Mouse (Mus musculus): ENCODE results near the gene Ppp6r2. TPM values are rescaled to one million over a fixed set of nuclear protein-coding genes. Genes with fewer than 3 reads are reported as not detected.

Gene Ppp6r2
- 42.6 and 54.0 TPM in 2 replicates for polyA plus RNA-seq (2011; ENCODE audit: insufficient read depth, insufficient read length, low replicate concordance, missing spikeins)

DNA sequence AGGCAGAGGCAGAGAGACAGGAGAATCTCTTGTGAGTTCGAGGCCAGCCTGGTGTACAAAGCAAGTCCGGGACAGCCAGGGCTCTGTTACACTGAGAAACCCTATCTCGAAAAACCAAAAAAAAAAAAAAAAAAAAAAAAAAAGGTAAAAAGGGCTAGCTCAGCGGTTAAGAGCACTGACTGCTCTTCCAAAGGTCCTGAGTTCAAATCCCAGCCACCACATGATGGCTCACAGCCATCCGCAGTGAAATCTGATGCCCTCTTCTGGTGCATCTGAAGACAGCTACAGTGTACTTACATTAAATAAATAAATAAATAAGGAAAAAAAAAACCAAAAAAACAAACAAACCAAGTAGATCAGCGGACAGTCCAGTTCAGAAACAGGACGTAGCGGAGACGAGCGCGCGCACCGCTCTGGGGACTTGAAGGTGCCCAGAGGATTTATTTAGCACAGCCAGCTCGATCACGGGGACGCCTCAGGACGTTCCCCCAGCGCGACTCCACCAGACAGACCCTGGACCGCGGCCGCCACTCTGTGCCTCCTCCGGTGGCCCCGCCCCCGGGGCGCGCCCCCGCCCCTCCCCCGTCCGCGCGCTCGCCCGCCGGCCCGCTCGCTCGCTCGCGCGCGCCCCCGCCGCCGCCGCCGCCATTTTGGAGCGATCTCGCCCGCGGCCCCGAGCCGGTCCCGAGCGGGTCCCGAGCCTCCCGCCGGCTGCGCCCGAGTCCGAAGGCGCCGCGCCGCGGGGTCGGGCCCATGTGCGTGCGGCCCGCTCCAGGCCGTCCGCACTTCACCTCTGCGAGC, at the start of gene Ppp6r2:
TSS of gene Ppp6r2 (plus strand) at position 639 of the 801 bp plus-strand sequence.
- H3K4me3 ChIP-seq (replicated peaks; ENCODE audit: control insufficient read depth, low read depth, low read length), result peak within 1 kb of the TSS; percentile 99
- peaks cover 2% of the 10 kb centered on the region; the same call in 1 of the 2 replicates for H3K4me1 ChIP-seq (ENCODE audit: control insufficient read depth, insufficient read depth, low read length)
- WGBS, result 2% methylated on average over 70 of the region's 73 CpGs
- H3K27ac ChIP-seq (ENCODE audit: control insufficient read depth, insufficient read depth, low read depth, low read length, poor library complexity), result peak within 1 kb of the TSS; percentile 93
- TF ChIP-seq CTCF (IDR thresholded peaks at IDR 0.05; ENCODE audit: control insufficient read depth, insufficient read depth, low read length) (no peak), POLR2A (IDR thresholded peaks at IDR 0.05; ENCODE audit: borderline replicate concordance, control insufficient read depth, low read depth, low read length) (no peak)

DNA sequence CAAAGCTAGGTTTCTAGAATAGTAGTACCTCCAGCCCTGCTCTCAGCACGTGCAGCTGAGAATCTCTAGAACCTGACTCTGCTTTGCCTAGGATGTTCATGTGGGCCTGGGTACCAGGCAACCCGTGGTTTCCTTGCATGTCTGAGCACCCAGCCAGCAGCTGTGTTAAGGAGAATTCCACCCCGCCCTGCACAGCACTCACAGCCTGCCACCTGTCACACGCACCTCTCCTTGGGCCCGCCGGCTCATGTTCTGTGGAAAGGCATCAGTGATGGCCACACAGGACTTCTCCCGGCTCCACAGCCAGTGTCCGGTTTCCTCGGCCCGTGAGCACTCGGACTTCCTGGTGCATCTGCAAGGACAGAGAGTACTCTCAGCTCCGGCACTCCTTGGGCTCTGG, 45.9 kb upstream of the Ppp6r2 start:
- Histone ChIP-seq H3K4me1 (ENCODE audit: control insufficient read depth, insufficient read depth, low read length) (no peaks in the 10 kb centered on the region), H3K27ac (ENCODE audit: control insufficient read depth, insufficient read depth, low read depth, low read length, poor library complexity) (no peak overlapping the region), H3K4me3 (replicated peaks; ENCODE audit: control insufficient read depth, low read depth, low read length) (no peak overlapping the region)
- TF ChIP-seq POLR2A (IDR thresholded peaks at IDR 0.05; ENCODE audit: borderline replicate concordance, control insufficient read depth, low read depth, low read length) (no peak), CTCF (IDR thresholded peaks at IDR 0.05; ENCODE audit: control insufficient read depth, insufficient read depth, low read length) (no peak)
- 88% methylated on average over 12 of the region's 12 CpGs for WGBS

DNA sequence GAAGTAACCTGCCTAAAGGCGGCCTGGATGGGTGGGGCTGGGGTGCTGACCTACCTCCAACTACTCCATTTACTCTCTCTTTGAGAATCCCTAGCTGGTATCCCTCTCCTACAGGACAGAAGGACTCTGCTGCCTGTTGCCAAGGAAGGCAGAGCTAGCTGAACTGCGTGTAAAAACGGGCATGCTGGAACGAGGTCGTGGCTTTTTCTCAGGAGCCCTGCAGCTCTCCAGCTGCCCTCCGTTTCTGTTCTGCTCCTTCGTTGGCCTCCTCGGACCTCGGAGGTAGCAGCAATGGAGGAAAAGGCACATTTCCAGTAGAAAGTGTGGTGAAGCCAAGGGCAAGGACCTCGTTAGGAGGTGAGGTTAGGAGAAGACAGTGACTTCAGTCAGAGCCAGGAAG, 42.4 kb upstream of the Ppp6r2 start:
- Histone ChIP-seq H3K4me1 (ENCODE audit: control insufficient read depth, insufficient read depth, low read length) (no peaks in the 10 kb centered on the region; the same call in 1 of the 2 replicates), H3K27ac (ENCODE audit: control insufficient read depth, insufficient read depth, low read depth, low read length, poor library complexity) (no peak overlapping the region), H3K4me3 (replicated peaks; ENCODE audit: control insufficient read depth, low read depth, low read length) (no peak overlapping the region)
- WGBS, result 85% methylated on average over 10 of the region's 10 CpGs
- no peak for TF ChIP-seq POLR2A (IDR thresholded peaks at IDR 0.05; ENCODE audit: borderline replicate concordance, control insufficient read depth, low read depth, low read length)

DNA sequence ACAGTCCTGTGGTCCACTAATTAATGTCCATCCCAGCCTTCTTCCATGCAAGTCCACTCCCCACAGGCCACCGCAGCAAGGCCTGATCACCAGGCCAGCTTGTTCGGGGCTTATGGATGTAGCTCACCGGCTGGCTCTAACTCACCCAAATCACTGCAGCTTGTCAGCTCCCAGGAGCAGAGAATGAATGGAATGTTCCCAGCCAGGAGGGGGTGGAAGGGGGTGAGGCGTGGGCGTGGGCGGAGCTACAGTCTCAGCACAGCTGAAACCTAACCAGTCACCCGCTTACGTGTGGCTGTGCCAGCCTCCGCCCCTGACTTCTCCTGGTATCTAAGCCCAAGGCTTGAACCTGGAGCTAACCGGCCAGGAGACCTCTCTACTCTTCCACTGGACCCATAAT, 41.9 kb upstream of the Ppp6r2 start:
- TF ChIP-seq CTCF (IDR thresholded peaks at IDR 0.05; ENCODE audit: control insufficient read depth, insufficient read depth, low read length) (no peak), POLR2A (IDR thresholded peaks at IDR 0.05; ENCODE audit: borderline replicate concordance, control insufficient read depth, low read depth, low read length) (no peak)
- no peaks in the 10 kb centered on the region; the same call in 1 of the 2 replicates for H3K4me1 ChIP-seq (ENCODE audit: control insufficient read depth, insufficient read depth, low read length)
- WGBS, result 73% methylated on average over 10 of the region's 10 CpGs

DNA sequence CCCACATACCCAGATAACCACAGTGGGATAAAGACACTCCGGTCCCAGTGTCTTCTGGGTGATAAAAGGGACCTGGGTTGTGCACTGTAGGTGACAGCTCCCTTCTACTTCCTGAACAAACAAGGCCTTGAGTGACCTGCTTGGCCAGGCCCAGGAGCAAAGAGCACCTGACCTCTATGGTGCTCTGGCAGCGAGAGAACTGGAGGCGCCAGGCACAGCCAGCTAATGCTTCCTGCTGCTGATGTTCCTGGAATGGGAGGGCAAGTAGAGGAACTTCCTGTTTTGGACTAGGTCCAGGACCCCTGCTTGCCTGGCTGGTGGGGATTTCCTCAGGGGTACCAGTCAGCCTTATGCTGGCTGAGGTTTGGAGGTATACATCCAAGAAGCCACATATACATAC, 41.3 kb upstream of the Ppp6r2 start:
- Histone ChIP-seq H3K4me3 (replicated peaks; ENCODE audit: control insufficient read depth, low read depth, low read length) (no peak overlapping the region), H3K4me1 (ENCODE audit: control insufficient read depth, insufficient read depth, low read length) (no peaks in the 10 kb centered on the region; the same call in 1 of the 2 replicates), H3K27ac (ENCODE audit: control insufficient read depth, insufficient read depth, low read depth, low read length, poor library complexity) (no peak overlapping the region)
- WGBS, result 54% methylated on average over 3 of the region's 3 CpGs
- TF ChIP-seq POLR2A (IDR thresholded peaks at IDR 0.05; ENCODE audit: borderline replicate concordance, control insufficient read depth, low read depth, low read length) (no peak), CTCF (IDR thresholded peaks at IDR 0.05; ENCODE audit: control insufficient read depth, insufficient read depth, low read length) (no peak)

More for the DNA sequence above, 41.9 kb upstream of the Ppp6r2 start:
- H3K27ac ChIP-seq (ENCODE audit: control insufficient read depth, insufficient read depth, low read depth, low read length, poor library complexity), result no peak overlapping the region
- no peak overlapping the region for H3K4me3 ChIP-seq (replicated peaks; ENCODE audit: control insufficient read depth, low read depth, low read length)

DNA sequence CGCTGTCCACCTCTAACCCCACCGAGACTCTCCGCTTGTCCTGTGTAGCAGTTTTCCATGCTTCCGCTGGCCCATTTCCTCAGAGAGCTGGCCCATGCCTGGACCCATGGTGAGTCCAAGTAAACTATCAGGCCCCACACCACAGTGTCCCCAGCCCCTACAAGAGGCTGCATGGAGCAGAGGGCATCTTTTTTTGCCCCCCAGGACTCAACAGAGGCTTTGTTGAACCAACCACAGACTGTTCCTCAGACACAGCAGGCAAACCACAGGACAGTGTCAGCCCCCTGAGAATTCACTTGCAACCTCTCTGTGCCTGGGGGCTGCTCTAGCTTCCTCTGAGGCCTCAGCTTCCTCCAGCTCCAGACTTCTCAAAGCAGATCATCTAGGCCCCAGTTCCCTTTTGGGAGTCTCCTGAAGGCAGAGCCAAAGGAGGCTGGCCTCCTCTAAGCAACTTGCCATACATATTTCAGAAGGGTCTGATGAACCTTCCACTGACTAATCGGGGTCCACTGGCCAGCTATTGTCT, 39.8 kb upstream of the Ppp6r2 start:
- Histone ChIP-seq H3K4me1 (ENCODE audit: control insufficient read depth, insufficient read depth, low read length) (no peaks in the 10 kb centered on the region; the same call in 1 of the 2 replicates), H3K4me3 (replicated peaks; ENCODE audit: control insufficient read depth, low read depth, low read length) (no peak overlapping the region), H3K27ac (ENCODE audit: control insufficient read depth, insufficient read depth, low read depth, low read length, poor library complexity) (no peak overlapping the region)
- TF ChIP-seq CTCF (IDR thresholded peaks at IDR 0.05; ENCODE audit: control insufficient read depth, insufficient read depth, low read length) (no peak), POLR2A (IDR thresholded peaks at IDR 0.05; ENCODE audit: borderline replicate concordance, control insufficient read depth, low read depth, low read length) (no peak)
- 75% methylated on average over 5 of the region's 5 CpGs for WGBS

DNA sequence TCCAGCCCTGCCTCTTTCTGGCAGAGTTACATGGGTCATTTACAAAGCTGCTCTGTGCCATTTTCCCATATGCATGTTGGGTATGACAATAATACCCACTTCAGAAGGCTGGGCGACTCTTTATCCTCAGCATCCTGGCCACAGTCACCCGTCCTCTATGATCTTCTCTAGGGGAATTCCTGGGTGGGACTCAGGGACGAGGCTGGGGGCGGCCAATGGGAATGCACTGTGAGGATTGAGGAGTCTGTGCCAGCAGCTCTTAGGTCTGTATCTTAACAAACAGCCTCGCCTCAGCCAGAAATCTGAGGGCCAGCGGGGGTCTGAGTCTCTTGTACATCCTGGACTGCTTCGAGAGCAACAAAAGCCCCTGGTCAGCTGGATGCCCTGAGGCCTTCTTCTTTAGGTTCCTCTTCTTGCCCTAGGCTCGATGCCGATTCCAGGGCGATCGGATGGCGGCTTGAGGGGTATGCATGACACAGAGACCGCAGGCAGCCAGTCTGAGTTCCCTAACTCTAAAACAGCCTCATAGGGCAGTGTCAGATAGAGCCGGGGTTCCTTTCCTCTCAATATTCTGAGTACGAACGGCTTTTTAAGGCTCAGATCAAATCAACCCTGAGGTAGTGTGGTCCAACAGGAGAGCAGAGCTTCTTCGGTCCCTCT, 38.9 kb upstream of the Ppp6r2 start:
- peak overlapping the region; percentile 25; the same call in 1 of the 2 replicates for H3K27ac ChIP-seq (ENCODE audit: control insufficient read depth, insufficient read depth, low read depth, low read length, poor library complexity)
- WGBS, result 19% methylated on average over 17 of the region's 17 CpGs
- TF ChIP-seq CTCF (IDR thresholded peaks at IDR 0.05; ENCODE audit: control insufficient read depth, insufficient read depth, low read length) (no peak), POLR2A (IDR thresholded peaks at IDR 0.05; ENCODE audit: borderline replicate concordance, control insufficient read depth, low read depth, low read length) (no peak)
- H3K4me1 ChIP-seq (ENCODE audit: control insufficient read depth, insufficient read depth, low read length), result no peaks in the 10 kb centered on the region; the same call in none of the 2 replicates
- H3K4me3 ChIP-seq (replicated peaks; ENCODE audit: control insufficient read depth, low read depth, low read length), result no peak overlapping the region
